Mouse (Mus musculus): ENCODE data around the gene Aim2. TPM values are rescaled to one million over a fixed set of nuclear protein-coding genes. Genes with fewer than 3 reads are reported as not detected.
A peak's percentile ranks its signal among the peaks of the same experiment; 100 is the strongest.

Gene Aim2
- polyA plus RNA-seq, 1 experiment from 2014 or later, result 2.4 TPM

DNA sequence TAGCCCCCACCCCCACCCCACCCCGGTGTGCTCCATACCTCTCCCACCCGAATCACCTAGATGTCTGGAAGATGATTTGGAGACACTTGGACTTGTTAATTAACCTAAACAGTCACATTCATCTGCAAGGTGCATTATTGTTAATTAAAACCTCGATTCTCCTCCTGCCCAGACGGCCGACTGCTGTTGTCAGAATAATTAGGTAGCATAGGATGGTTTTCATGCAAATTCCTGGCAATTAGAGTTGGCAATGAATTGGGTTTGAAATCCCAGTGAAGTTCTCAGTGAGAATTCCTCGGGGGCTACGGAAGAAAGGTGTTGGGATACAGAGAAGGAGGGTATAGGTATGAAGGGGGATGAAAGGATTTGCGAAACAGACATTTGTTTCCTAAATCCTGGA, 22.2 kb upstream of the Aim2 start:
- Histone ChIP-seq H3K27me3 (replicated peaks) (no peaks in the 10 kb centered on the region), H3K27ac (ENCODE audit: poor library complexity, severe bottlenecking) (no peak overlapping the region), H3K9me3 (replicated peaks) (no peaks in the 10 kb centered on the region), H3K4me3 (no peak overlapping the region), H3K9ac (no peak overlapping the region), H3K4me2 (no peak overlapping the region), H3K4me1 (replicated peaks) (peaks cover 15% of the 10 kb centered on the region), H3K36me3 (no peaks in the 10 kb centered on the region)
- 73% methylated on average over 8 of the region's 8 CpGs for WGBS
- ATAC-seq (ENCODE audit: insufficient number of reproducible peaks, low FRiP score), result no peak

DNA sequence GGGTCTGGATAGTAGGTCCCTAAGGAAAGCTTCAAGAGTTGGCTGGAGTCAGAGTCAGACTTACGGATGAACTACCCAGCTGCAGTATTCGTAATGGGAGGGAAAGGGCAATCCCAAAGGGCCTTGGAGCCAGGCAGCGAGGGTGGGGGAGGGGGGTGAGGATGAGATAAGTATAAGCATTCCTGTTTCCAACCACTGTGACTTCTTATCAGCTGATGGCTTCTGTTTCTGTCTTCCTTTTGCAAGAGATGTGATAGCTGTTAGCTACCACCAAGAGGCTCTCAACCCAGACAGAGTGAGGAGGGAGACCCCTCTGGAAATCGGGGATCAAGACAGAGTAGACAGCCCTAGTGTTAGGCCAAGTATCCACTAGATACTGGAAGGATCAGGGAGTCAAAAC, 21.5 kb upstream of the Aim2 start:
- peak; percentile 40 for ATAC-seq (ENCODE audit: insufficient number of reproducible peaks, low FRiP score)
- 0% methylated on average over 4 of the region's 4 CpGs for WGBS
- no peaks in the 10 kb centered on the region for H3K27me3 ChIP-seq (replicated peaks)
- 0 out of 2 replicates have a peak overlapping the region, but pooled peaks have one; percentile 24 for H3K27ac ChIP-seq (ENCODE audit: poor library complexity, severe bottlenecking)
- H3K4me3 ChIP-seq, result no peak overlapping the region
- H3K36me3 ChIP-seq, result no peaks in the 10 kb centered on the region
- peaks cover 21% of the 10 kb centered on the region for H3K4me1 ChIP-seq (replicated peaks)
- peak overlapping the region; percentile 7; the same call in 1 of the 2 replicates for H3K4me2 ChIP-seq
- no peaks in the 10 kb centered on the region for H3K9me3 ChIP-seq (replicated peaks)
- no peak overlapping the region for H3K9ac ChIP-seq

- Histone ChIP-seq H3K9me3 (replicated peaks) (no peaks in the 10 kb centered on the region), H3K4me3 (no peak overlapping the region), H3K9ac (no peak overlapping the region), H3K27me3 (replicated peaks) (no peaks in the 10 kb centered on the region), H3K36me3 (no peaks in the 10 kb centered on the region), H3K4me1 (replicated peaks) (peaks cover 21% of the 10 kb centered on the region), H3K4me2 (peak overlapping the region; percentile 7; the same call in 1 of the 2 replicates), H3K27ac (ENCODE audit: poor library complexity, severe bottlenecking) (0 out of 2 replicates have a peak overlapping the region, but pooled peaks have one; percentile 24)
- 62% methylated on average over 5 of the region's 5 CpGs for WGBS
- no peak for ATAC-seq (ENCODE audit: insufficient number of reproducible peaks, low FRiP score)
Observed at GRCm38 (mm10) chr1:173329743-173330142, 20.9 kb upstream of the Aim2 start.

GRCm38 (mm10) chr1:173332418-173332817, 18.3 kb upstream of the Aim2 start:
- no peaks in the 10 kb centered on the region for H3K27me3 ChIP-seq (replicated peaks)
- no peaks in the 10 kb centered on the region for H3K36me3 ChIP-seq
- H3K9ac ChIP-seq, result no peak overlapping the region
- H3K27ac ChIP-seq (ENCODE audit: poor library complexity, severe bottlenecking), result no peak overlapping the region
- peak overlapping the region; percentile 22 for H3K4me3 ChIP-seq
- peaks cover 28% of the 10 kb centered on the region for H3K4me1 ChIP-seq (replicated peaks)
- peak overlapping the region; percentile 19 for H3K4me2 ChIP-seq
- 80% methylated on average over 5 of the region's 5 CpGs for WGBS
- no peak for ATAC-seq (ENCODE audit: insufficient number of reproducible peaks, low FRiP score)
- H3K9me3 ChIP-seq (replicated peaks), result no peaks in the 10 kb centered on the region

GRCm38 (mm10) chr1:173333312-173334253, 17.1 kb upstream of the Aim2 start, which contains the start of gene Ackr1:
Gene Ackr1, minus strand, starts transcription at chr1:173333750.
- H3K27me3 ChIP-seq (replicated peaks), result no peaks in the 10 kb centered on the region
- peak; percentile 87 for ATAC-seq (ENCODE audit: insufficient number of reproducible peaks, low FRiP score)
- no peaks in the 10 kb centered on the region for H3K36me3 ChIP-seq
- H3K4me3 ChIP-seq, result 0 out of 2 replicates have a peak within 1 kb of the TSS, but pooled peaks have one; percentile 22
- no peaks in the 10 kb centered on the region for H3K9me3 ChIP-seq (replicated peaks)
- WGBS, result 22% methylated on average over 9 of the region's 9 CpGs
- H3K9ac ChIP-seq, result no peak within 1 kb of the TSS
- peak within 1 kb of the TSS; percentile 31; the same call in 1 of the 2 replicates for H3K27ac ChIP-seq (ENCODE audit: poor library complexity, severe bottlenecking)
- H3K4me1 ChIP-seq (replicated peaks), result peaks cover 28% of the 10 kb centered on the region
- peak within 1 kb of the TSS; percentile 19 for H3K4me2 ChIP-seq

- Histone ChIP-seq H3K4me1 (replicated peaks) (peaks cover 21% of the 10 kb centered on the region), H3K4me3 (no peak overlapping the region), H3K9me3 (replicated peaks) (no peaks in the 10 kb centered on the region), H3K4me2 (no peak overlapping the region), H3K27ac (ENCODE audit: poor library complexity, severe bottlenecking) (no peak overlapping the region), H3K9ac (no peak overlapping the region), H3K36me3 (no peaks in the 10 kb centered on the region), H3K27me3 (replicated peaks) (no peaks in the 10 kb centered on the region)
- WGBS, result 60% methylated on average over 11 of the region's 11 CpGs
- no peak for ATAC-seq (ENCODE audit: insufficient number of reproducible peaks, low FRiP score)
Observed at GRCm38 (mm10) chr1:173335903-173336302, 14.8 kb upstream of the Aim2 start.

DNA sequence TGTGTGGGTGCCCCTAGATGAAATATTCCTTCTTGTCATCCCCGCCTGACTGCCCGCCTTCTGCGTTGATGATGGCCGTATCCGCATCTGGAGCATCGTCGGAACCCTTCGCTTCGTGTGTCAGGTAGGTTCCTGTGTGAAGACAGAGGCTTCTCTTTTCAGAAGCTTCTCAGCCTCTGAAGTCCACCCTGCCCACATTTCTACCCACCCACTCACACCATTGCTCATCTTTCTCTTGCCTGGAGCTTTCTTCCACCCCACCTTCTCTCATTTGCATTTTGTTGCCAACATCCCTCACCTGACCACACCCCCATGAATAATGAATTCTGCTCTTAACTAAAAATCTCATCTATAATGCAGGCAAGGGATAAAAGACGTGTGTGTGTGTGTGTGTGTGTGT, 13.7 kb upstream of the Aim2 start:
- no peak overlapping the region for H3K4me3 ChIP-seq
- H3K36me3 ChIP-seq, result no peaks in the 10 kb centered on the region
- H3K9ac ChIP-seq, result no peak overlapping the region
- peaks cover 21% of the 10 kb centered on the region for H3K4me1 ChIP-seq (replicated peaks)
- H3K4me2 ChIP-seq, result no peak overlapping the region
- no peaks in the 10 kb centered on the region for H3K9me3 ChIP-seq (replicated peaks)
- ATAC-seq (ENCODE audit: insufficient number of reproducible peaks, low FRiP score), result no peak
- no peaks in the 10 kb centered on the region for H3K27me3 ChIP-seq (replicated peaks)
- no peak overlapping the region for H3K27ac ChIP-seq (ENCODE audit: poor library complexity, severe bottlenecking)
- 94% methylated on average over 10 of the region's 10 CpGs for WGBS

GRCm38 (mm10) chr1:173339543-173339942, 11.1 kb upstream of the Aim2 start:
- H3K27me3 ChIP-seq (replicated peaks), result no peaks in the 10 kb centered on the region
- H3K9ac ChIP-seq, result no peak overlapping the region
- ATAC-seq (ENCODE audit: insufficient number of reproducible peaks, low FRiP score), result no peak; the same call in 1 of the 2 replicates
- H3K27ac ChIP-seq (ENCODE audit: poor library complexity, severe bottlenecking), result no peak overlapping the region
- no peaks in the 10 kb centered on the region for H3K36me3 ChIP-seq
- H3K9me3 ChIP-seq (replicated peaks), result no peaks in the 10 kb centered on the region
- no peak overlapping the region for H3K4me3 ChIP-seq
- H3K4me1 ChIP-seq (replicated peaks), result peaks cover 7% of the 10 kb centered on the region; the same call in 1 of the 2 replicates
- H3K4me2 ChIP-seq, result no peak overlapping the region
- WGBS, result 3% methylated on average over 2 of the region's 2 CpGs

GRCm38 (mm10) chr1:173342425-173342824, 8.3 kb upstream of the Aim2 start:
- H3K27me3 ChIP-seq (replicated peaks), result no peaks in the 10 kb centered on the region
- no peak for ATAC-seq (ENCODE audit: insufficient number of reproducible peaks, low FRiP score)
- H3K9ac ChIP-seq, result no peak overlapping the region
- H3K36me3 ChIP-seq, result no peaks in the 10 kb centered on the region
- 93% methylated on average over 1 of the region's 1 CpGs for WGBS
- no peak overlapping the region for H3K4me2 ChIP-seq
- H3K27ac ChIP-seq (ENCODE audit: poor library complexity, severe bottlenecking), result no peak overlapping the region
- H3K9me3 ChIP-seq (replicated peaks), result no peaks in the 10 kb centered on the region
- no peaks in the 10 kb centered on the region for H3K4me1 ChIP-seq (replicated peaks)
- H3K4me3 ChIP-seq, result no peak overlapping the region

DNA sequence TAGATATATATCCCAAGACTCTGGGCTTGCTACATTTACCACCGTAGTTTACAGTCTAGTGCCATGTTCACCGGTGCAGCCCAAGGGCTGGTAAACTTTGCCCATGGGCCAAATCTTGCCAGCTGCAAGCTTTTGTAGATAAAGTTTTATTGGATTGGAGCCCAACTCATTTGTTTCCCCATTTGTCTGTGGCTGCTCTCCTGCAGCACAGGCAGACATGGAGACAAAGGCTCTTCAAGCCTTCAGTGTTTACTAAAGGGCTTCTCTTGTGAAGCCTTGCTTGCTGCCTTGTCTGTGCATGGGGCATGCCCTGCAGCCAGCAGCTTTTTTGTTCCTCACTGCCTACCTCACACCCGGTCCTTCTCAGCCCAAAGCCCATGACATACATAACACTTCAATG, 6.7 kb upstream of the Aim2 start:
- 78% methylated on average over 3 of the region's 3 CpGs for WGBS
- Histone ChIP-seq H3K4me3 (no peak overlapping the region), H3K4me2 (no peak overlapping the region), H3K27ac (ENCODE audit: poor library complexity, severe bottlenecking) (no peak overlapping the region), H3K27me3 (replicated peaks) (no peaks in the 10 kb centered on the region), H3K9ac (no peak overlapping the region), H3K9me3 (replicated peaks) (no peaks in the 10 kb centered on the region), H3K36me3 (no peaks in the 10 kb centered on the region), H3K4me1 (replicated peaks) (peaks cover 8% of the 10 kb centered on the region)
- no peak for ATAC-seq (ENCODE audit: insufficient number of reproducible peaks, low FRiP score)

GRCm38 (mm10) chr1:173345112-173345511, 5.6 kb upstream of the Aim2 start:
- Histone ChIP-seq H3K9ac (no peak overlapping the region), H3K4me3 (no peak overlapping the region), H3K4me1 (replicated peaks) (peaks cover 14% of the 10 kb centered on the region), H3K36me3 (no peaks in the 10 kb centered on the region), H3K27ac (ENCODE audit: poor library complexity, severe bottlenecking) (no peak overlapping the region), H3K4me2 (no peak overlapping the region), H3K9me3 (replicated peaks) (no peaks in the 10 kb centered on the region), H3K27me3 (replicated peaks) (no peaks in the 10 kb centered on the region)
- 78% methylated on average over 4 of the region's 4 CpGs for WGBS
- no peak for ATAC-seq (ENCODE audit: insufficient number of reproducible peaks, low FRiP score)

All from heart, embryonic 12.5 days (tissue).